Mouse (Mus musculus) naive thymus-derived CD4-positive, alpha-beta T cell, adult 2 months (primary cell): Measurements from ENCODE around the gene Me3.
"Not testable (repeated sequence)": the region's sequence is repeated elsewhere in the genome, so short reads cannot be mapped to it uniquely, and the experiment has no call there.

Experiments used
- DNase-seq: peaks from one replicate; pipeline ENCODE4 v3.0.0-alpha.2; 2011; ENCODE audit warnings: low read depth

Gene Me3

DNA sequence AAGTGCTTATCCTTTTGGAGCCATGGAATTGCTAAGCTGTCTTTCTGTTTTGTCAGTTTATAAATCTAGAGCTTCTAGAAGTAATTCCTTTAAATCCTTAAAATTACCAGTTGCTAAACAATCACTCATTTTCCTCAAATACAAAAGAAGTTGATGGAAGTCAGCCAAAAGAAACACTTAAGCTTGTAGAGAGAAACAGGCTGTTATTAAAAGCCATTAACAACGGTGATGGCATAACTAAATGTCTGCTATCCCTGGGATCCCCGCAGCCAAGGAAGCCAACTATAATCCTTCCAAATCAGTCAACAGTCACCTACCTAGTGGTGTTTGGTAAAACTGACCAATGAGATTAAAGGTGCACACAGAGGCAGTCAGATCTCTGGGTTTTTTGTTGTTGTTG lies 98.3 kb downstream of the Me3 start:
- DNase-seq, result no peak

DNA sequence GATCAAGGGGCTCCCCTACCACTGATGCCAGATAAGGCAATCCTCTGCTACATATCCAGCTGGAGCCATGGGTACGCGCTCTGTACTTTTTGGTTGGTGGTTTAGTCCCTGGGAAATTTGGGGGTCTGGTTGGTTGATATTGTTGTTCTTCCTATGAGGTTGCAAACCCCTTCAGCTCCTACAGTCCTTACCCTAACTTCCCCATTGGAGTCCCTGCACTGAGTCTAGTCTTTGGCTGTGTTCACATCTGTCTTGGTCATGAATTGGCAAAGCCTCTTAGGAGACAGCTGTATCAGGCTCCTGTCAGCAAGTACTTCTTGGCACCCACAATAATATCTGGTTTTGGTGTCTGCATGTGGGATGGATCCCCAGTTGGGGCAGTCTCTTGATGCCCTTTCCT lies 98.9 kb downstream of the Me3 start:
- not testable (repeated sequence) for DNase-seq

DNA sequence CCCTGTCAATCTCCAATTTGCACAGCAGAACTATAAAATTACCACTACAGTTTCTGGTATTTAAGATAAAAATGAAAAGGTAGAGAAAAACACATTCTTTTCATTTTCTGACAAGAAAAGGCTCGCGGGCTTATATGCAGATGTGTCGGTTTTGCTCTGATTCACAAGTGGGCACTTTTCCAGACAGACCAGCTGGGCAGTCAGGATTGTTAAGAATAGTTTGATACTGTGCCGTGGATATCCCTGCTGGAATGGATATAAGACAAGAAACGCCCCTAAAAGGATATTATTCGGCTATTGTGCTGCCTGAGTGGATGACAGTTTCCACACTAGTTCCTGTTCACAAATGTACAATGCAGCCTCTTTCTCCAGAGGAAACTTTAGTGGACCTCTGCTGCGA lies 116.2 kb downstream of the Me3 start:
- no peak for DNase-seq

DNA sequence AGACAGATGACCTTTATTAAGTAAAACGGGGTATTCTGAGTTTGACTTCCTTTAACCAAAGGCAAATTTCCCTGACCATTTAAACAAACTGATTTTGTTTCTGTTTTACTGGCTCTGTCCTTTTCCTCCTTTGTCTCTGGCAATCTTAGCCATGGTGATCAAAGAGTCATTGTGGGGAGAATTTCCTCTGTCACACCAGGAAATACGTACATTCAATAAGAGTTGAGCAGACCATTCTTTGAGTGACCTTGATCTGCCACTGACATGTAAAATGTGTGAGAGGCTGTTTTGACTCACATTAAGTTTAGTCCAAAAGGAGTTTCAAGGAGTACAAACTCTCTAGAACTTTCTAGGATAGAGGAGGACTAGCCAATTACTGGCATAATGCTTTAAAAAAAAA lies 117.0 kb downstream of the Me3 start:
- no peak for DNase-seq

- no peak for DNase-seq
These were observed 134.7 kb downstream of the Me3 start for GRCm38 (mm10) chr7:89766678-89767508.

GRCm38 (mm10) chr7:89769106-89769896 lies 137.1 kb downstream of the Me3 start:
- DNase-seq, result no peak

DNA sequence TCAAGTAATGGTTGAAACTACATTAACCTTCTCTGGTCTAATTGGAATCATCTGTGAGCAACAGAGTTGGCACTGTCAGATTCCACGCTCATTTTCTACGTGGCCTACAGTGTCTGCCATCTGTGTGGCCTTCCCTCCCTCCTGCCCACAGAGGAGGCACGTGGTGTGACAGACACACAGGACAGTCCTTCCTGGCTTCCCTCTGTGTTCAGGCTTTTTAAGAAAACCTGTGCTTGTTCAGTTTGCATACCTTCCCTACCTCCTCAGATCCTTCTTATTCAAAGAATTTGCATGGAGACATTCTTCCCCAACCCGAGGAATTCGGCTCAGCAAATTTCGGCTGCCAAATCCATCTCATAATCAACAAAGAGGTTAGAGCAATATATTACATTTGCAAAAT lies 137.8 kb downstream of the Me3 start:
- no peak for DNase-seq

DNA sequence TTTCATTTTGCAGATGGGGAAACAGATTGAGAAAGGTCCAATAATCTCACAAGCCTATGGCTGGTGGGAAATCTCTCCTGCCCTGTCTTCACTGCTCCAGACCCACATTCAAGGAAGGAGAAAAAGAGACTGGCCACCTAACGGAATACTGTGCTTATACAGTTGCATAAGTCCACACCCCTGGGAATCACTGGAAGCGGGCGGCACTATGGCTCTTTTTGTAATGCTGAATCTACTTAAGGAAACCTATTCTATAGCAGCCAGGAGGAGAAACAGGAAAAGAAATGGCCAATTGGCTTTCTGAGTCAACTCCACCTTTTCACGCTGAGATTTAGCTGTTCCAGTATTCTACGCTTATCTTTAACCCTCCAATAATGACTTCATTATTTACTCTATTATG lies 140.7 kb downstream of the Me3 start:
- no peak for DNase-seq

DNA sequence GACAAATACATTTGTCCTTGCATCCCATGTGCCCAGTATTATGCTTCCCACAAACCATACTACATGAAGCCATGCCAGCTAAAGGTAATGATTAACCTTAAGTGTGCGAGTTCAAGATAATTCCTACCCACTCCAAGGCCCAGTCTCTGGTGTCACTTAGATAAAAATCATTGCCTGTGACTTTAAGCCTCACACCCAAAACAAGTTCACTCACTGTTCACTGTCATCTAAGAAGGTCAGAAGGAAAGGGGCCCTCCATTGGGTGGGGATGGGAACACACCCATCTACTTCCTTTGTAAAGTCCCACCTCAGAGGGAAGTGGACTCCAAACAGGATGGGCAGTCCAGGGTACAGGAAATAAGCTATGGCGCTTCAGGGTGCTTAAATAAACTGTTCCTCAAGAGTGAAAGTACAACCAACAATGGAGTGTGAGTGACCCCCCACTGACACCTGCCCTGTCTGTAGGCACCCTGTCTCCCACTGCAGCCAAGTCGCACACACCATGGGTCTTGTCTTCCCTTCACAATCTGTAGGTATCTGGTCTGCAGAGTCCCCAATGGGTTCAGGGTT lies 141.2 kb downstream of the Me3 start:
- DNase-seq, result no peak

DNA sequence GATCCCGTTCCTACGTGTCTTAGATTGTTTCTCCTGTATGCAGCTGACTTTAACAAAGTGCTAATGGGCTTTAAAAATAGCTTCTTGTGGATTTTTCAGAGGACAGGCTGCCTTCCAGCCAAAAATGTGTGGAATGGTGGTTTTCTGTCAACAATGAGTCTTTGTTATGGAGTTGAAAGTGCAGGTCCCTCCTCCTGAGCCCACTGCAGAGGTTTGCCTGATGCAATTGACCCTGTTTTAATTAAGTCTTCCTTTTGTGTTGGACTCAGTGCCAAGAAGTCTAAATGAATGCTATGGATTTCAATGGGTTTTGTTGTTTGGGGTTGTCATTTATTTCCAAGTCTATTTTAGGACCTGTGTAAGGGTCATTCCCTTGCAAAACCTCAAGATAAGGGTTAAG lies 141.7 kb downstream of the Me3 start:
- no peak for DNase-seq

GRCm38 (mm10) chr7:89775848-89776247 lies 143.7 kb downstream of the Me3 start:
- DNase-seq, result no peak

- DNase-seq, result no peak
These were observed 149.2 kb downstream of the Me3 start for GRCm38 (mm10) chr7:89781391-89781790.

- no peak for DNase-seq
These were observed 155.5 kb downstream of the Me3 start for GRCm38 (mm10) chr7:89787735-89788134.

DNA sequence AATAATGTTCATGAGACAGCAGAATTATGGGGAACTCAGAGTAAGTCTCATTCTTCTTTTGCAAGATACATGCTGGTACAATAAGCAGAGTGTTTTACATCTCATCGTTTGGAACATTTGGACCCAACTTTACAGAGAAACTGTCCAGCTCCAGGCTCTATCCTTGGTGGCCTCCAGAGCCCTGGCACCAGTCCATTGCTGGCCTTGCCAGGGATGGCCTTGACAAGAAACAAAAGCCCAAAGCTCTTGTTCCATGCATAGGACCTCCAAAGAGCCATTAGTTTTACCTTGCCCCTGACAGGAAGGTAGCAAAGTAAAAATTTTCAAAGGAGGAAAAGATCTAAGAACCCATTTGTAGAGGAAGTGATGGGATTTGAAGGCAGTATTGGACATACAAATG lies 160.4 kb downstream of the Me3 start:
- DNase-seq, result no peak

DNA sequence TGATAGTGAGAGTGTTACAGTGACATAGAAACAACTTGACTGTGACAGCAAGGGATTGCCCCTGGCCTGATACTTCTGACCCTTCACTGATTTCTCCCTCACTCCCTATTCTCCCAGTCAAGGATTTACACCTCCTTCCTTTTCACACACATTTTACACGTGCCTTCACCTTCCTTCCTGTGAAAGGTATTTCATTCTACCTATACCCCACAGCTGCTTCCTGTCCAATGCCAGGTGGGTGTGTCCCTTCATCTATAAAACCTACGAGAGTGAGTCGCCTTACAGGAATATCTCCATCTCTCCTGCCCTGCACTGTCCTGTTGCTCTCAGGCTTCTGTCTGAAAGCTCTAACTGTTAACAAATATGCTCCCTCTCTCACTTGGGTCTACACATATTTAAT lies 163.2 kb downstream of the Me3 start:
- DNase-seq, result no peak

- no peak for DNase-seq
These were observed 164.2 kb downstream of the Me3 start for GRCm38 (mm10) chr7:89796351-89796801.

GRCm38 (mm10) chr7:89798358-89799020 lies 166.3 kb downstream of the Me3 start:
- DNase-seq, result no peak

- DNase-seq, result no peak
These were observed 170.3 kb downstream of the Me3 start for GRCm38 (mm10) chr7:89802447-89802846.

DNA sequence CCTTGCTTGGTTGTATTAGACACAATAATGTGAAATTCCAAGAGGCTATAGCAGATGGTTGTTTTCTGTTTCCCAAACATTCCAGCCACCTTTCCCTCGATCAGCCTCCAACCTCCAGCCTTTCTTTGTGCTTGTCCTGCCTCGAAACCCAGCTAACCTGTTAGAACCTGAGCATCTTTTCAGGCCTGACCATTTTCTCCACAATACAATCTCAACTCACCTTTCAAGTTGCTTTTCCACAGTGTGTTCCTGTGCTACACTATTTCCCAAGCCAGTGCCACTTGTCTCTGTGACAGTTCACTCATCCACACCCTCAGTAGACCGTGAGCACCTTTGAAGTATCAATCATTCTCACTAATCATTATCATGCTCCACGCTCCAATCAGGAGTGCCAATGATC lies 171.8 kb downstream of the Me3 start:
- no peak for DNase-seq

DNA sequence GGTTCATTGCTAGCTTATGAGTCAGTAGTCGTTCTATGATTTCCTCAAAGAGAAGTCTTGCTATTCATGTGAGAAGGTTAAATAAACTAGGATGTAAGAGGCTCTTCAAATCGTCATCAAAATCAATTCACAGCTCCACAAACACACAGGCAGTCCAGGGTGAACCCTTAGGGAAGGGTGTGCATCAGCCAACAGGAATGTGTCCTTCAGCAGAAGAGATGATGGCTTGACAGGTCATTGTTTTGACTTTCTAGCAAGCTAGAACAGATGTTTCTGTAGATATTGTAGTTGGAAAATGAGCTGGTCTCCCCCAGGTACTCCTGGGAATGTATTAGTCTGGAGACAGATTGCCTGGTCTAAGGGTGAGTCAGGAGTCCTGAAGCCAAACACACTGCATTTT lies 177.2 kb downstream of the Me3 start:
- DNase-seq, result no peak

- DNase-seq, result no peak
These were observed 196.4 kb downstream of the Me3 start for GRCm38 (mm10) chr7:89828436-89829065.

GRCm38 (mm10) chr7:89829201-89829600 lies 197.0 kb downstream of the Me3 start:
- no peak for DNase-seq
